Mouse (Mus musculus) forebrain, embryonic 13.5 days (tissue): ENCODE data around the gene Sirt1. TPM values are rescaled to one million over a fixed set of nuclear protein-coding genes. Genes with fewer than 3 reads are reported as not detected.

Experiments
- ATAC-seq: fragments of 200-750 bp; cut with Nextera tagmentation; 2 replicates; pipeline ENCODE4 v1.8.0; 2017
- H3K27ac ChIP-seq: fragments of 300-500 bp; sonication (generic); 2 replicates; pipeline ENCODE4 v1.5.1; 2015; ENCODE audit warnings: inconsistent platforms, mild to moderate bottlenecking, moderate library complexity
- H3K27me3 ChIP-seq: fragments of 300-500 bp; sonication (generic); 2 replicates; pipeline ENCODE4 v1.6.1; 2015; ENCODE audit warnings: mild to moderate bottlenecking, inconsistent platforms
- H3K36me3 ChIP-seq: fragments of 300-500 bp; sonication (generic); 2 replicates; pipeline ENCODE4 v1.6.1; 2015; ENCODE audit warnings: mild to moderate bottlenecking, inconsistent platforms; ENCODE audit not compliant: poor library complexity, severe bottlenecking
- H3K4me1 ChIP-seq: fragments of 300-500 bp; sonication (generic); 2 replicates; pipeline ENCODE4 v1.6.1; 2015; ENCODE audit warnings: inconsistent platforms
- H3K4me2 ChIP-seq: fragments of 300-500 bp; sonication (generic); 2 replicates; pipeline ENCODE4 v1.6.1; 2015; ENCODE audit warnings: inconsistent platforms, mild to moderate bottlenecking, moderate library complexity
- H3K4me3 ChIP-seq: fragments of 300-500 bp; sonication (generic); 2 replicates; pipeline ENCODE4 v1.5.1; 2015; ENCODE audit warnings: mild to moderate bottlenecking, inconsistent platforms
- H3K9ac ChIP-seq: fragments of 300-500 bp; sonication (generic); 2 replicates; pipeline ENCODE4 v1.6.1; 2015; ENCODE audit warnings: mild to moderate bottlenecking, inconsistent platforms
- H3K9me3 ChIP-seq: fragments of 300-500 bp; sonication (generic); replicated peaks from 2 replicates; pipeline ENCODE4 v1.6.1; 2016; ENCODE audit warnings: inconsistent platforms
- WGBS: fragments of 180-500 bp; shearing (Covaris S2); methylation state at CpG from one replicate; pipeline ENCODE4 v1.1.7; 2015; 5-methylcytosine and 5-hydroxymethylcytosine counted together
- polyA plus RNA-seq: library from polyadenylated mRNA; unstranded; fragments of >200 nt; fragmentation: Nextera tagmentation; extraction: Ambion mirVana; gene quantifications from 2 replicates; pipeline ENCODE4 v1.2.1, GENCODE M21; 2015

Sirt1 gene
- polyA plus RNA-seq, 1 experiment from 2014 or later: 5.0 TPM

DNA sequence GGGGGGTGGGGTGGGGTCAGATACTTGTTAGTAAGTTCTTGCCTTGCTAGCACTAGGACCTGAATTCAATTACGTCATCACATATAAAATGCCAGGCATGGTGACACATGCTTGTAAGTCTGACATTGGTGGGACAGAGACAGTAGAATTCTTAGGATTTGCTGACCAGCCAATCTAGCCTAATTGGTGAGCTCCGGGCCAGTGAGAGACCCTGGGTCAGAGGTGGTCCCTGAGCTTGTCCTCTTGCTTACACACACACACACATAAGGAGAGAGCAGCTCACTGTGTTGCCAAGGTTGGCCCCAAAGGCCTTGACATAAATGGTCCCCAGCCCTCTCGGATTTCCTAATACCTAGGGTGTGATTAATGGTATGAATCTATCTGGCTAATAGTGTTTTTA lies 101.7 kb downstream of the Sirt1 start:
- Histone ChIP-seq H3K4me3 (no peak overlapping the region), H3K4me2 (no peak overlapping the region), H3K9me3 (no peaks in the 10 kb centered on the region), H3K36me3 (peaks cover 50% of the 10 kb centered on the region), H3K4me1 (no peaks in the 10 kb centered on the region), H3K27me3 (no peaks in the 10 kb centered on the region), H3K27ac (no peak overlapping the region), H3K9ac (no peak overlapping the region)
- ATAC-seq: no peak
- 87% methylated on average over 3 of the region's 3 CpGs for WGBS

DNA sequence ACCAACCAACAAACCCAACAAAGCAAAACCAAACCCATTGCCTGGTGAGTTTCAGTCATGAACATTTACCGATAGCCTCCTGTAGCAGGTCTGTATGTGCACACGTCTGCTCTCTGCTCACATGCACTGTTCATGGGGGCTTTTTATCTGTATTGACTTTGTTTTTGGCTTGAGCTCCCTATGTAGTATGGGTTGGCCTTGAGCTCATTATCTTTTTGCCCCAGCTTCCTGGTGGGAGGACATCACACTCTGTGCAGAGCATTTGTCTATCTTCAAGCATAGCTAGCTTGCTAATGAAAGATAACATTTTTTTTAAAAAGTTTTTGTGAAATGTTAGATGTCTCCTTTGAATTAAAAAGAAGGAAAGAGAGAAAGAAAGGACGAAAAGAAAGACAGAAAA lies 104.5 kb downstream of the Sirt1 start:
- no peak overlapping the region for H3K27ac ChIP-seq
- H3K4me2 ChIP-seq: no peak overlapping the region
- no peaks in the 10 kb centered on the region for H3K4me1 ChIP-seq
- H3K9me3 ChIP-seq: no peaks in the 10 kb centered on the region
- WGBS: 98% methylated on average over 3 of the region's 3 CpGs
- no peak for ATAC-seq
- no peak overlapping the region for H3K9ac ChIP-seq
- no peak overlapping the region for H3K4me3 ChIP-seq
- peaks cover 34% of the 10 kb centered on the region for H3K36me3 ChIP-seq
- H3K27me3 ChIP-seq: no peaks in the 10 kb centered on the region

DNA sequence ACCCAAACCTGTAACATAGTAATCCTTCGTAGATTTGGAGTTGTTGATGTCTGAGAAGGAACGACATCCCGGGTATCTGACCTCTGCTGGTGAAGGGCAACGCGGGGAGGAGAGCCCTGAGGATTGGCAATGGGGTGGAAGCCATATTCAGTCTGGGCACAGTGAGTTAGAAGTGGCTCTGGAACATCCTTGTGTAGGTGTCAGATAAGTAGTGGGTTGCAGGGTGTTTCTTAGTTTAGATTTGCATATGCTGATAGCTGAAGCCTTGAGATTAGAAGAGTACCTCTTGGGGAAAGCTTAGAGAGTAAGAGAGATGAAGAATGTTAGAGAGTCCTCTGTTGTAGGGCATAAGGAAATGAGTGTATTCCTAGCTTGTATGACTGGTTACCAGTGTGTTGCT lies 108.6 kb downstream of the Sirt1 start:
- Histone ChIP-seq H3K27me3 (no peaks in the 10 kb centered on the region), H3K9ac (no peak overlapping the region), H3K4me1 (no peaks in the 10 kb centered on the region), H3K36me3 (peaks cover 23% of the 10 kb centered on the region), H3K27ac (no peak overlapping the region), H3K4me3 (no peak overlapping the region), H3K4me2 (no peak overlapping the region), H3K9me3 (no peaks in the 10 kb centered on the region)
- no peak for ATAC-seq
- WGBS: 93% methylated on average over 5 of the region's 5 CpGs

DNA sequence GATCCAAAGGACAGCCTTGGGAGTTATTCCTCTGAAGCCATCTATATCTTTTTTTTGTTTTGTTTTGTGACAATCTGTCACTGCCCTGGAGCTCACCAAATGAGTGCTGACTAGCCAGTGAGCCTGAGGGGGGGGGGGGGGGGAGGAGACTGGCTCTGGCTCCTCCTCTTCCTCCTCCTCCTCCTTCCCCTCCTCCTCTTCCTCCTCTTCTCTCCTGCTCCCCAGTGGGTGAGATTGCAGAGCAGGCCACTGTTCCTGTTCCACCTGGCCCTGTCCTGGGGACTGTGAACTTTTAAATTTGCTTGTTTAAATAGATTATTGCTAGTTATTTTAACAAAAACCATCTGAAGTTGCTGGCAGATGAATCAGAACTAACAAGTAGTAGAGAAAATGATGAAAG lies 109.1 kb downstream of the Sirt1 start:
- no peak for ATAC-seq
- Histone ChIP-seq H3K9ac (no peak overlapping the region), H3K36me3 (peaks cover 19% of the 10 kb centered on the region), H3K4me1 (no peaks in the 10 kb centered on the region), H3K27me3 (no peaks in the 10 kb centered on the region), H3K9me3 (no peaks in the 10 kb centered on the region), H3K4me3 (no peak overlapping the region), H3K27ac (no peak overlapping the region), H3K4me2 (no peak overlapping the region)

Other genes starting within 250 kb of the Sirt1 start
- gene Mypn, start 177.8 kb downstream of the Sirt1 start, polyA plus RNA-seq: 0.16 TPM in 1 of 2 replicates, not detected in the other
- 33.6 and 38.1 TPM in 2 replicates for gene Herc4, start 137.9 kb downstream of the Sirt1 start, polyA plus RNA-seq
- 8.3 and 9.1 TPM in 2 replicates for gene Dnajc12, start 739 bp upstream of the Sirt1 start, polyA plus RNA-seq
- gene Gm7075, start 40.1 kb upstream of the Sirt1 start, polyA plus RNA-seq: not detected in 2 replicates
- 0.26 and 0.40 TPM in 2 replicates for gene Ctnna3, start 48.4 kb upstream of the Sirt1 start, polyA plus RNA-seq